Mouse (Mus musculus) gonadal fat pad, adult 2 months (tissue): ENCODE results near the gene Gm20917. TPM values are rescaled to one million over a fixed set of nuclear protein-coding genes. Genes with fewer than 3 reads are reported as not detected.
"Not testable (repeated sequence)": the region's sequence is repeated elsewhere in the genome, so short reads cannot be mapped to it uniquely, and the experiment has no call there.

Experiments
- DNase-seq: peaks from one replicate; pipeline ENCODE4 v3.0.0-alpha.2; 2012; ENCODE audit warnings: low read depth
- polyA plus RNA-seq: library from polyadenylated mRNA; depleted of rRNA; stranded (reverse); fragments of >200 nt; gene quantifications from 2 replicates; pipeline ENCODE4 v1.2.3, GENCODE M21; 2012; rRNA removed

Gene Gm20917
- polyA plus RNA-seq, result not detected in 2 replicates

DNA sequence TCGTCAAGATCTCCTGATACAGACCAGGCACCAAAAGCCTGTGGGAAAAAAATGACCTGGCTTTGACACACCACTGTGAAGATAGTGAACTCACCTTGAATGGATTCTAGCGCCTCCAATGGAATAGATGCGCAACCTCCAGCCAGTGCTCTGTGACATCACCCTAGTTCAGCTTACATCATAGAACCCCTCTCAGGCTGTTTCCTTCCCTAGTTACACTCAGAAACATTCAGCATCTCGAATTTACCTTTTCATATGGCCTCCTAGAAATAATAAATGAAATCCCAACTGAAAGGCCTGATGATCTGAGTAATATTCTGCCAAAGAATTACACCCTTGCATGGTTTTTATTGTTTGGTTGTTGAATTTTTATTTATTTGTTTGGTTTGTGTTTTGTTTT, at the start of gene Gm20917:
Gene Gm20917, minus strand, starts transcription at position 101 of the 400 bp plus-strand sequence.
- not testable (repeated sequence) for DNase-seq

Other genes with a start within 250 kb of the Gm20917 start
- gene Gm20916, start 168.4 kb upstream of the Gm20917 start, polyA plus RNA-seq, result not detected in 2 replicates